Mouse (Mus musculus): ENCODE measurements around the gene Spc24. TPM values are rescaled to one million over a fixed set of nuclear protein-coding genes. Genes with fewer than 3 reads are reported as not detected.

The Spc24 gene
- total RNA-seq, 2 experiments from 2014 or later: 4.6 to 6.4 TPM

- DNase-seq (ENCODE audit: low spot score in 2 of 2): no peak
Measured at GRCm38 (mm10) chr9:21749382-21750118, 10.6 kb downstream of the Spc24 start.

GRCm38 (mm10) chr9:21748491-21748890 lies 11.6 kb downstream of the Spc24 start:
- DNase-seq (ENCODE audit: low spot score in 2 of 2): no peak

GRCm38 (mm10) chr9:21748033-21748432 lies 12.1 kb downstream of the Spc24 start:
- DNase-seq (ENCODE audit: low spot score in 2 of 2): no peak

GRCm38 (mm10) chr9:21747238-21747774 lies 12.8 kb downstream of the Spc24 start:
- no peak for DNase-seq (ENCODE audit: low spot score in 2 of 2)

- no peak for DNase-seq (ENCODE audit: low spot score in 2 of 2)
Measured at GRCm38 (mm10) chr9:21741514-21741913, 18.6 kb downstream of the Spc24 start.

- DNase-seq (ENCODE audit: low spot score in 2 of 2): no peak
Measured at GRCm38 (mm10) chr9:21740427-21740826, 19.7 kb downstream of the Spc24 start.

GRCm38 (mm10) chr9:21738776-21739175 lies 21.3 kb downstream of the Spc24 start:
- no peak for DNase-seq (ENCODE audit: low spot score in 2 of 2)

- no peak for DNase-seq (ENCODE audit: low spot score in 2 of 2)
Measured at GRCm38 (mm10) chr9:21737188-21737587, 22.9 kb downstream of the Spc24 start.

GRCm38 (mm10) chr9:21736580-21736979 lies 23.5 kb downstream of the Spc24 start:
- DNase-seq (ENCODE audit: low spot score in 2 of 2): no peak

GRCm38 (mm10) chr9:21735126-21735525 lies 25.0 kb downstream of the Spc24 start:
- no peak for DNase-seq (ENCODE audit: low spot score in 2 of 2)

GRCm38 (mm10) chr9:21733989-21734388 lies 26.1 kb downstream of the Spc24 start:
- DNase-seq (ENCODE audit: low spot score in 2 of 2): no peak

GRCm38 (mm10) chr9:21733446-21733845 lies 26.7 kb downstream of the Spc24 start:
- DNase-seq (ENCODE audit: low spot score in 2 of 2): no peak

- DNase-seq (ENCODE audit: low spot score in 2 of 2): no peak
Measured at GRCm38 (mm10) chr9:21732288-21732687, 27.8 kb downstream of the Spc24 start.

- DNase-seq (ENCODE audit: low spot score in 2 of 2): no peak
Measured at GRCm38 (mm10) chr9:21729264-21729663, 30.8 kb downstream of the Spc24 start.

- DNase-seq (ENCODE audit: low spot score in 2 of 2): no peak
Measured at GRCm38 (mm10) chr9:21728261-21728832, 31.8 kb downstream of the Spc24 start.

- DNase-seq (ENCODE audit: low spot score in 2 of 2): no peak
Measured at GRCm38 (mm10) chr9:21726218-21726975, 33.7 kb downstream of the Spc24 start.

- DNase-seq (ENCODE audit: low spot score in 2 of 2): no peak
Measured at GRCm38 (mm10) chr9:21725224-21726121, 34.6 kb downstream of the Spc24 start.

- peak; percentile 91 to 92 for DNase-seq (ENCODE audit: low spot score in 2 of 2)
Measured at GRCm38 (mm10) chr9:21724147-21724536, 36.0 kb downstream of the Spc24 start.

- DNase-seq (ENCODE audit: low spot score in 2 of 2): peak; percentile 81 to 86
Measured at GRCm38 (mm10) chr9:21723377-21724146, 36.5 kb downstream of the Spc24 start, which contains the start of gene Ldlr. Gene Ldlr (plus strand): TSS chr9:21723483.

- no peak for DNase-seq (ENCODE audit: low spot score in 2 of 2)
Measured at GRCm38 (mm10) chr9:21721036-21721435, 39.1 kb downstream of the Spc24 start.
